In genomic region chr6:108237585-108237984, GRCm38 (mm10) we compare ENCODE assay signal across 18 mouse cellular contexts. TPM values are rescaled to one million over a fixed set of nuclear protein-coding genes. Genes with fewer than 3 reads are reported as not detected.
DNase-seq lines count a peak whose midpoint lies in the region; ATAC-seq and TF ChIP-seq lines count a peak whose summit lies in the region.
"Had no signal": no experiment of that assay in that cellular context is flagged by ENCODE, and none has a peak within 500 bp of the region (broad histone marks: within the 10 kb centered on the region; RNA-seq: fewer than 3 reads in every experiment).

No protein-coding gene starts in this region.

- no peak for ATAC-seq in heart, embryonic 13.5 days (ENCODE audit: extremely low read depth, insufficient number of reproducible peaks, low FRiP score, low TSS enrichment)
- ATAC-seq in embryonic facial prominence, embryonic 11.5 days (replicated peaks; ENCODE audit: insufficient number of reproducible peaks, low FRiP score, low TSS enrichment, low read depth), result no peak
- ATAC-seq in hindbrain, embryonic 14.5 days (ENCODE audit: low FRiP score), result no peak
- ATAC-seq: inflammation-experienced regulatory T-cells, adult 6 months; liver, postnatal 0 days had no signal

- peak overlapping the region; percentile 21; the same call in 1 of the 2 replicates for H3K27ac ChIP-seq in heart, embryonic 13.5 days (replicated peaks)
- peak overlapping the region; percentile 25; the same call in 1 of the 2 replicates for H3K27ac ChIP-seq in embryonic facial prominence, embryonic 11.5 days (replicated peaks; ENCODE audit: low read depth, low read length)
- H3K27ac ChIP-seq in limb, embryonic 10.5 days, result peak overlapping the region; percentile 36; the same call in 1 of the 2 replicates
- no peak overlapping the region for H3K27ac ChIP-seq in thymus, adult 2 months (ENCODE audit: control insufficient read depth, insufficient read depth, low read length)
- H3K27ac ChIP-seq in hindbrain, embryonic 14.5 days, result no peak overlapping the region
- H3K27ac ChIP-seq: neural tube, embryonic 13.5 days had no signal

- H3K27me3 ChIP-seq in heart, embryonic 13.5 days (replicated peaks), result no peaks in the 10 kb centered on the region
- H3K27me3 ChIP-seq in embryonic facial prominence, embryonic 11.5 days (ENCODE audit: control insufficient read depth, insufficient read depth, low read length), result no peaks in the 10 kb centered on the region
- no peaks in the 10 kb centered on the region for H3K27me3 ChIP-seq in limb, embryonic 10.5 days (ENCODE audit: low read depth, poor library complexity, severe bottlenecking)
- no peaks in the 10 kb centered on the region for H3K27me3 ChIP-seq in thymus, adult 2 months (ENCODE audit: control insufficient read depth, insufficient read depth, low read length)
- no peaks in the 10 kb centered on the region for H3K27me3 ChIP-seq in hindbrain, embryonic 14.5 days (ENCODE audit: control insufficient read depth, insufficient read depth, low read length)
- H3K27me3 ChIP-seq: neural tube, embryonic 13.5 days had no signal

- no peaks in the 10 kb centered on the region for H3K9me3 ChIP-seq in heart, embryonic 13.5 days
- H3K9me3 ChIP-seq in embryonic facial prominence, embryonic 11.5 days (replicated peaks; ENCODE audit: control insufficient read depth, low read length), result no peaks in the 10 kb centered on the region
- H3K9me3 ChIP-seq in limb, embryonic 10.5 days (replicated peaks), result no peaks in the 10 kb centered on the region
- H3K9me3 ChIP-seq in hindbrain, embryonic 14.5 days (ENCODE audit: control insufficient read depth, low read length), result no peaks in the 10 kb centered on the region
- H3K9me3 ChIP-seq: hindbrain, embryonic 10.5 days; neural tube, embryonic 13.5 days had no signal

- no peak overlapping the region for H3K4me3 ChIP-seq in heart, embryonic 13.5 days
- H3K4me3 ChIP-seq in embryonic facial prominence, embryonic 11.5 days (ENCODE audit: low read depth, low read length), result no peak overlapping the region
- H3K4me3 ChIP-seq in limb, embryonic 10.5 days, result no peak overlapping the region
- H3K4me3 ChIP-seq in thymus, adult 2 months (ENCODE audit: control insufficient read depth, insufficient read depth, low read length), result no peak overlapping the region
- H3K4me3 ChIP-seq in hindbrain, embryonic 14.5 days (replicated peaks; ENCODE audit: low read length), result no peak overlapping the region
- H3K4me3 ChIP-seq: hindbrain, embryonic 10.5 days; neural tube, embryonic 13.5 days had no signal

- peaks cover 73% of the 10 kb centered on the region for H3K4me1 ChIP-seq in heart, embryonic 13.5 days
- peaks cover 5% of the 10 kb centered on the region for H3K4me1 ChIP-seq in embryonic facial prominence, embryonic 11.5 days (ENCODE audit: control insufficient read depth, insufficient read depth, low read length)
- peaks cover 82% of the 10 kb centered on the region for H3K4me1 ChIP-seq in limb, embryonic 10.5 days
- H3K4me1 ChIP-seq in thymus, adult 2 months (replicated peaks; ENCODE audit: control insufficient read depth, insufficient read depth, low read length), result peaks cover 2% of the 10 kb centered on the region; the same call in 1 of the 2 replicates
- 0 out of 2 replicates have a peak, but pooled peaks cover 2% of the 10 kb centered on the region for H3K4me1 ChIP-seq in hindbrain, embryonic 14.5 days (replicated peaks; ENCODE audit: control insufficient read depth, insufficient read depth, low read length)

- no peak for TF ChIP-seq CTCF in brain, embryonic 14.5 days (IDR thresholded peaks at IDR 0.05; ENCODE audit: borderline replicate concordance, extremely low read depth, insufficient read depth, insufficient read length)
- no peak for TF ChIP-seq CTCF in thymus, adult 2 months (IDR thresholded peaks at IDR 0.05; ENCODE audit: borderline replicate concordance, control insufficient read depth, extremely low read depth, insufficient read depth, low read length, poor library complexity)

- no peak overlapping the region for H3K9ac ChIP-seq in heart, embryonic 13.5 days
- no peak overlapping the region for H3K9ac ChIP-seq in embryonic facial prominence, embryonic 11.5 days (replicated peaks; ENCODE audit: low read length)
- no peak overlapping the region for H3K9ac ChIP-seq in hindbrain, embryonic 14.5 days
- H3K9ac ChIP-seq: liver, postnatal 0 days; neural tube, embryonic 13.5 days had no signal

- TF ChIP-seq POLR2A in brain, embryonic 14.5 days (IDR thresholded peaks at IDR 0.05; ENCODE audit: borderline replicate concordance, extremely low read depth, insufficient read depth, insufficient read length, poor library complexity, severe bottlenecking), result no peak
- no peak for TF ChIP-seq POLR2A in thymus, adult 2 months (IDR thresholded peaks at IDR 0.05; ENCODE audit: control insufficient read depth, extremely low read depth, insufficient read depth, low read length, poor library complexity)

- no peak overlapping the region for H3K4me2 ChIP-seq in heart, embryonic 13.5 days
- H3K4me2 ChIP-seq in embryonic facial prominence, embryonic 11.5 days (ENCODE audit: low read depth, low read length), result no peak overlapping the region
- H3K4me2 ChIP-seq in hindbrain, embryonic 14.5 days (replicated peaks), result no peak overlapping the region
- H3K4me2 ChIP-seq: midbrain, embryonic 11.5 days; neural tube, embryonic 13.5 days had no signal

- no peak for DNase-seq in heart, adult 8-10 months (ENCODE audit: low spot score)
- peak; percentile 59 for DNase-seq in brain, embryonic 14.5 days (ENCODE audit: low read depth)
- DNase-seq in embryonic facial prominence, embryonic 11.5 days (ENCODE audit: low spot score), result peak; percentile 66
- no peak for DNase-seq in limb, embryonic 10.5 days (ENCODE audit: low spot score)
- DNase-seq in thymus, adult 2 months, result no peak
- DNase-seq in hindbrain, embryonic 14.5 days (ENCODE audit: low spot score), result no peak
- DNase-seq: cerebellum, adult 11 months; cerebellum, postnatal 36 days; gastrocnemius, postnatal 36 days; liver; liver, postnatal 0 days; lung, postnatal 14 days; thymus, postnatal 36 days had no signal

- peaks cover 20% of the 10 kb centered on the region for H3K36me3 ChIP-seq in heart, embryonic 13.5 days
- no peaks in the 10 kb centered on the region for H3K36me3 ChIP-seq in embryonic facial prominence, embryonic 11.5 days (replicated peaks; ENCODE audit: control insufficient read depth, insufficient read depth, low read depth, low read length)
- H3K36me3 ChIP-seq in limb, embryonic 10.5 days, result 0 out of 2 replicates have a peak, but pooled peaks cover 3% of the 10 kb centered on the region
- H3K36me3 ChIP-seq in thymus, adult 2 months (ENCODE audit: control insufficient read depth, insufficient read depth, low read length), result peaks cover 23% of the 10 kb centered on the region
- no peaks in the 10 kb centered on the region for H3K36me3 ChIP-seq in hindbrain, embryonic 14.5 days (replicated peaks; ENCODE audit: control insufficient read depth, insufficient read depth)
- H3K36me3 ChIP-seq: neural tube, embryonic 13.5 days had no signal

- WGBS in heart, embryonic 13.5 days, result 56% methylated on average over 8 of the region's 8 CpGs
- WGBS in embryonic facial prominence, embryonic 11.5 days, result 32% methylated on average over 8 of the region's 8 CpGs
- WGBS in limb, embryonic 10.5 days, result 46% methylated on average over 8 of the region's 8 CpGs
- WGBS in thymus, adult 2 months, result 91% methylated on average over 8 of the region's 8 CpGs
- WGBS in hindbrain, embryonic 14.5 days, result 79% methylated on average over 8 of the region's 8 CpGs

RNA-seq across cellular contexts. Expression of gene Itpr1, which starts 24.7 kb away (rescaled TPM):
- polyA plus RNA-seq in heart, embryonic 13.5 days (2015; fragmentation: Nextera tagmentation; extraction: Ambion mirVana), result 11.1 and 12.1 TPM in 2 replicates
- total RNA-seq in heart, adult 8-10 months (2022), result 10 to 100 TPM; 33.9 to 36.9 (median 36.4) TPM
- 7.5 and 9.9 TPM in 2 replicates for polyA plus RNA-seq in brain, embryonic 14.5 days (2012; rRNA removed)
- polyA plus RNA-seq in embryonic facial prominence, embryonic 11.5 days (2014; fragmentation: Nextera tagmentation; extraction: Ambion mirVana), result 6.5 and 6.9 TPM in 2 replicates
- polyA plus RNA-seq in limb, embryonic 10.5 days (2016; fragmentation: Nextera tagmentation; extraction: Ambion mirVana), result 8.2 and 9.8 TPM in 2 replicates
- polyA plus RNA-seq in thymus, adult 2 months (2012; rRNA removed), result 28.3 and 28.8 TPM in 2 replicates
- polyA plus RNA-seq in hindbrain, embryonic 14.5 days (2014; fragmentation: Nextera tagmentation; extraction: Ambion mirVana), result 6.5 TPM in 2 replicates

RNA-seq across cellular contexts. Expression of gene Sumf1, which starts 52.2 kb away (rescaled TPM):
- polyA plus RNA-seq in heart, embryonic 13.5 days (2015; fragmentation: Nextera tagmentation; extraction: Ambion mirVana), result 18.9 and 22.1 TPM in 2 replicates
- total RNA-seq in heart, adult 8-10 months (2022), result 10 to 100 TPM; 11.5 to 13.4 (median 12.8) TPM
- 7.5 and 9.8 TPM in 2 replicates for polyA plus RNA-seq in brain, embryonic 14.5 days (2012; rRNA removed)
- 17.2 and 18.2 TPM in 2 replicates for polyA plus RNA-seq in embryonic facial prominence, embryonic 11.5 days (2014; fragmentation: Nextera tagmentation; extraction: Ambion mirVana)
- 12.9 and 14.2 TPM in 2 replicates for polyA plus RNA-seq in limb, embryonic 10.5 days (2016; fragmentation: Nextera tagmentation; extraction: Ambion mirVana)
- polyA plus RNA-seq in thymus, adult 2 months (2012; rRNA removed), result 17.8 and 19.9 TPM in 2 replicates
- 12.0 and 13.5 TPM in 2 replicates for polyA plus RNA-seq in hindbrain, embryonic 14.5 days (2014; fragmentation: Nextera tagmentation; extraction: Ambion mirVana)

Comparison
In these comparisons a context has a peak if more than half of its experiments do, and no peak if none do; other contexts are left out.
1. H3K27ac ChIP-seq: peak in heart, embryonic 13.5 days (single experiment), embryonic facial prominence, embryonic 11.5 days (single experiment) and limb, embryonic 10.5 days (single experiment); none in thymus, adult 2 months (single experiment) and hindbrain, embryonic 14.5 days (single experiment).
2. DNase-seq: peak in brain, embryonic 14.5 days (single experiment) and embryonic facial prominence, embryonic 11.5 days (single experiment); none in heart, adult 8-10 months (single experiment), limb, embryonic 10.5 days (single experiment), thymus, adult 2 months (single experiment) and hindbrain, embryonic 14.5 days (single experiment).